Mouse (Mus musculus) ES-E14 (cell line): Measurements from ENCODE around the gene Tmem165. TPM values are rescaled to one million over a fixed set of nuclear protein-coding genes. Genes with fewer than 3 reads are reported as not detected.

Experiments used
- DNase-seq: peaks from one replicate; pipeline ENCODE4 v3.0.0-alpha.2; 2013; ENCODE audit warnings: low read depth, low spot score
- H3K27ac ChIP-seq: 2 replicates; pipeline ENCODE4 v1.5.1; 2012; ENCODE audit warnings: low read depth, mild to moderate bottlenecking, low read length, moderate library complexity, mixed read lengths; ENCODE audit not compliant: poor library complexity, insufficient read depth, severe bottlenecking
- H3K36me3 ChIP-seq: 2 replicates; pipeline ENCODE4 v1.6.1; 2012; ENCODE audit warnings: mild to moderate bottlenecking, low read length, moderate library complexity, mixed read lengths; ENCODE audit not compliant: control insufficient read depth, poor library complexity, insufficient read depth, severe bottlenecking
- H3K4me1 ChIP-seq, 2 experiments: fragments of 150-350 bp in 1 of 2; sonication (generic) in 1 of 2; 2 replicates each; pipeline ENCODE4 v1.6.1; 2012; ENCODE audit warnings: low read length in 2 of 2, mild to moderate bottlenecking in 1 of 2, mixed read lengths in 1 of 2; ENCODE audit not compliant: control insufficient read depth in 2 of 2, insufficient read depth in 2 of 2, poor library complexity in 1 of 2
- H3K4me3 ChIP-seq, 2 experiments: fragments of 150-350 bp in 1 of 2; sonication (generic) in 1 of 2; 2 replicates each; pipeline ENCODE4 v1.5.1; 2012; ENCODE audit warnings: low read length in 2 of 2, low read depth in 1 of 2, mild to moderate bottlenecking in 1 of 2, mixed read lengths in 1 of 2; ENCODE audit not compliant: insufficient read depth in 1 of 2, poor library complexity in 1 of 2, severe bottlenecking in 1 of 2
- H3K9ac ChIP-seq: 2 replicates; pipeline ENCODE4 v1.6.1; 2012; ENCODE audit warnings: low read depth, mild to moderate bottlenecking, low read length, mixed read lengths; ENCODE audit not compliant: poor library complexity, insufficient read depth, severe bottlenecking
- H3K9me3 ChIP-seq: fragments of 150-350 bp; sonication (generic); 2 replicates; pipeline ENCODE4 v1.6.1; 2012; ENCODE audit warnings: low read depth, mild to moderate bottlenecking, low read length; ENCODE audit not compliant: control insufficient read depth, insufficient read depth
- CHD2 ChIP-seq: IDR thresholded peaks from 2 replicates; pipeline ENCODE4 v1.6.1; 2014; ENCODE audit warnings: mild to moderate bottlenecking, low read depth, low read length, inconsistent platforms
- HCFC1 ChIP-seq: IDR thresholded peaks from 2 replicates; pipeline ENCODE4 v1.6.1; 2012; ENCODE audit warnings: low read length, inconsistent platforms, borderline replicate concordance; ENCODE audit not compliant: insufficient read depth
- MAFK ChIP-seq: IDR thresholded peaks from 2 replicates; pipeline ENCODE4 v1.6.1; 2014; ENCODE audit warnings: mild to moderate bottlenecking, low read depth, low read length, inconsistent platforms; ENCODE audit not compliant: insufficient read depth
- ZC3H11A ChIP-seq: IDR thresholded peaks from 2 replicates; pipeline ENCODE4 v1.6.1; 2012; ENCODE audit warnings: low read depth, mild to moderate bottlenecking, inconsistent platforms, low read length, borderline replicate concordance
- ZNF384 ChIP-seq: IDR thresholded peaks from 2 replicates; pipeline ENCODE4 v1.6.1; 2012; ENCODE audit warnings: low read depth, low read length, inconsistent platforms
- in situ Hi-C, 2 experiments: fragments of 600-800 bp; cut with MboI; formaldehyde crosslinking; loops; one replicate each; pipeline ENCODE4 v1.15.1; 2025; ENCODE audit warnings: low sequenced_read_pairs in 2 of 2, inconsistent platforms in 1 of 2; ENCODE audit not compliant: unreplicated experiment in 2 of 2
- total RNA-seq: library from RNA; depleted of rRNA; stranded (reverse); fragments of 300-350 nt; gene quantifications from 2 replicates; pipeline ENCODE4 v1.2.3, GENCODE M21; 2012

Gene Tmem165
- total RNA-seq, 1 experiment, result 104 TPM

- Histone ChIP-seq H3K9ac (no peak overlapping the region), H3K36me3 (no peaks in the 10 kb centered on the region), H3K27ac (no peak overlapping the region), H3K4me3 (no peak overlapping the region), H3K9me3 (no peaks in the 10 kb centered on the region), H3K4me1 (no peaks in the 10 kb centered on the region)
- in situ Hi-C loops, result no loop called here
- TF ChIP-seq CHD2, result no peak
- TF ChIP-seq ZC3H11A, result no peak
- TF ChIP-seq HCFC1, result no peak
- no peak for TF ChIP-seq ZNF384
- no peak for TF ChIP-seq MAFK
- DNase-seq, result no peak
Measured at GRCm38 (mm10) chr5:76162926-76163325, 20.8 kb upstream of the Tmem165 start.

GRCm38 (mm10) chr5:76163828-76164390 lies 19.8 kb upstream of the Tmem165 start:
- TF ChIP-seq ZNF384, result no peak
- TF ChIP-seq CHD2, result no peak
- TF ChIP-seq ZC3H11A, result no peak
- no peak for TF ChIP-seq HCFC1
- no peak for TF ChIP-seq MAFK
- Histone ChIP-seq H3K4me3 (no peak overlapping the region), H3K9ac (no peak overlapping the region), H3K4me1 (no peaks in the 10 kb centered on the region), H3K36me3 (no peaks in the 10 kb centered on the region), H3K9me3 (no peaks in the 10 kb centered on the region), H3K27ac (no peak overlapping the region)
- no peak for DNase-seq
- in situ Hi-C loops, result no loop called here

GRCm38 (mm10) chr5:76164827-76165226 lies 18.9 kb upstream of the Tmem165 start:
- no peak overlapping the region for H3K9ac ChIP-seq
- DNase-seq, result no peak

GRCm38 (mm10) chr5:76170522-76170921 lies 13.2 kb upstream of the Tmem165 start:
- Histone ChIP-seq H3K27ac (no peak overlapping the region), H3K4me3 (no peak overlapping the region), H3K9me3 (no peaks in the 10 kb centered on the region), H3K36me3 (no peaks in the 10 kb centered on the region), H3K9ac (no peak overlapping the region), H3K4me1 (no peaks in the 10 kb centered on the region)
- in situ Hi-C loops, result no loop called here
- TF ChIP-seq CHD2 (no peak), ZC3H11A (0 out of 2 replicates have a peak, but pooled peaks have one; percentile 57)
- DNase-seq, result peak; percentile 44

More at GRCm38 (mm10) chr5:76164827-76165226, 18.9 kb upstream of the Tmem165 start:
- H3K4me1 ChIP-seq, result no peaks in the 10 kb centered on the region
- no peaks in the 10 kb centered on the region for H3K9me3 ChIP-seq
- no peak overlapping the region for H3K27ac ChIP-seq
- no peaks in the 10 kb centered on the region for H3K36me3 ChIP-seq
- TF ChIP-seq MAFK, result no peak
- no peak for TF ChIP-seq ZC3H11A
- no peak for TF ChIP-seq HCFC1
- no peak for TF ChIP-seq ZNF384
- TF ChIP-seq CHD2, result no peak
- H3K4me3 ChIP-seq, result no peak overlapping the region
- in situ Hi-C loops, result no loop called here

- DNase-seq, result no peak
- H3K27ac ChIP-seq, result no peak overlapping the region
- H3K4me3 ChIP-seq, result no peak overlapping the region
- no peaks in the 10 kb centered on the region for H3K36me3 ChIP-seq
- no peaks in the 10 kb centered on the region; a peak in 1 of 4 replicates for H3K4me1 ChIP-seq
- H3K9me3 ChIP-seq, result no peaks in the 10 kb centered on the region
- in situ Hi-C loops, result no loop called here
- TF ChIP-seq ZNF384 (no peak), HCFC1 (peak; percentile 56; the same call in 1 of the 2 replicates), MAFK (no peak), ZC3H11A (no peak)
- no peak overlapping the region for H3K9ac ChIP-seq
Measured at GRCm38 (mm10) chr5:76171039-76171438, 12.6 kb upstream of the Tmem165 start.
